Mouse (Mus musculus): ENCODE results near the gene Gtf2h1.
"Not testable (repeated sequence)": the region's sequence is repeated elsewhere in the genome, so short reads cannot be mapped to it uniquely, and the experiment has no call there.

The Gtf2h1 gene

DNA sequence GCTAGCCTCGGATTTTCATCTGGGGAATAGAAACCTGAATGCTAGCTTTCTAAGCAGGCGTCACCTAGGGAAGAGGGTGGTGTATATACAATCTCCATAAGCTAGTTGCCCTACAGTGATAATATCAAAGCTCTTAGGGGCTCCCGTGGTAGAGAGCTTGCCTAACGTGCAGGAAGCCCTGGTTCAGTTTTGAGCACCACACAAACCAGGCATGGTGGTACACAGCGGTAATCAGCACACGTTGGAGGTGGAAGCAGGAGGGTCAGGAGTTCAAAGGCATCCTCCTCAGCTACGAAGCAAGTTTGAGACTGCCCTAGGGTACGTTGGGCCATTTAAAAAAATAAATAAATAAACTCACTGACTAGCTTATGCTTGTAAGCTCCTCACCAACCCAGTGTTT is 35.8 kb downstream of the Gtf2h1 start:
- no peak for DNase-seq

DNA sequence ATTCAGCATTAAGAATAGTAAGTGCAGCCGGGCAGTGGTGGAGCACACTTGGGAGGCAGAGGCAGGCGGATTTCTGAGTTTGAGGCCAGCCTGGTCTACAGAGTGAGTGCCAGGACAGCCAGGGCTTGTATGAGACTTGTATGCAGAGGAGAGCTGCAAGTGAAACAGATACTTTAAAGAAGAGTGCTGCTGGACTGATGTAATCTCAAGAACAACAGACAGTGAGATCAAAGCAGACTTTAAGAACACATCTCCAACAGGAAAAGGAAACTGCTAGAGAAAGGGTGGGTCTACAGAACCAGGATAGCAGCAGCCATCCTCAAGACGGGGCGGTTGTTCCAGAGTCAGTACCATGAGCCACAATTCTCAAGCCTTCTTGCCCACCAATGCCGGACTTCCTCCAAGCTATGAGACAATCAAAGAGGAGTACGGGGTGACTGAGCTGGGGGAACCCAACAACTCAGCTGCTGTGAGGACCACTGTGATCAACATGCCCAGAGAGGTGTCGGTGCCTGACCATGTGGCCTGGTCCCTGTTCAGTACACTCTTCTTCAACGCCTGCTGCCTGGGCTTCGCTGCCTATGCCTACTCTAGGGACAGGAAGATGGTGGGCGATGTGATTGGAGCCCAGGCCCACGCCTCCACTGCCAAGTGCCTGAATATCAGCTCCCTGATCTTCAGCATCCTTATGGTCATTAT is 36.4 kb downstream of the Gtf2h1 start:
- DNase-seq: not testable (repeated sequence)

DNA sequence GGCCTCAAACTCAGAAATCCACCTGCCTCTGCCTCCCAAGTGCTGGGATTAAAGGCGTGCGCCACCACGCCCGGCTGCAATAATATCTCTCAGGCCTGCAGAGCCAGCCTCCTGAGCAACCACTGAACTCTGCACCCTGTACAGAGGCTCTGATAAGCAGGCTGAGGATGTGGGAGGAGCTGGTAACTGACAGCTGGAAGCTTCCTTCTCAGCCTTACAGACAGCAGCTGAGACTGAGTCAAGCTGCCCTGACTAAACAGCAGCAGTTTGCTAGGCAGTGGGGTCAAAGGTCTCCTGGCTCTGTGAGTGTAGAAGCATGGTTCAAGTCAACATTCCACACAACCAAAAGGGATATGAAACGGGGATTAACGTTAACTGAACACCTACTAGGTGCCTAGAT is 37.4 kb downstream of the Gtf2h1 start:
- DNase-seq: no peak

DNA sequence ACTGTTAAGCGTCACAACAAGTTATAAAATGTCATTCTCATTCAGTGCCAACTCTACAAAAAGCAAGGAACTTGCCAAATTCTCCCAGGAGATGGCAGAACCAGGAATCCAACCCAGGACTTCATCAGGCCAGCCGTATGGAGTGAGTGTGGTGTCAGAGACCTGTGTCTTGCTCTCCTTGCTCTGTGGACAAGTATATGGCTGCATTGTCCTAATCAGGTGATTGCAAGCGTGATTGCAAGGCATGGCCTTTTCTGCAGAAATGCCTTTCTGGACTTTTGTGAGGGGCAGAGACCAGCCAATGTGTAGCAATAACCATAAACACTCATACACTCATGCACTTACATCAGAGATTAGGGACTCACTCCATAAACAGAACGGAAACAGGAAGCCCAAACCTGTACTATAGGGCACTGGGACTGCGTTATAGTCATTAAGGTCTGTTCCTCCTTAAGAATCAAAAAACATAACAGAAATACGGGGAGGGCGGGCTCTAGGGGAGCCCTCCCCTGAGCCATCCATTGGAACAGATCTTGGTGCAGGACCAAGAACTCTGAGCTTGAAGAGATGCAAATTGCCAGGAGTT is 37.9 kb downstream of the Gtf2h1 start:
- DNase-seq: no peak

DNA sequence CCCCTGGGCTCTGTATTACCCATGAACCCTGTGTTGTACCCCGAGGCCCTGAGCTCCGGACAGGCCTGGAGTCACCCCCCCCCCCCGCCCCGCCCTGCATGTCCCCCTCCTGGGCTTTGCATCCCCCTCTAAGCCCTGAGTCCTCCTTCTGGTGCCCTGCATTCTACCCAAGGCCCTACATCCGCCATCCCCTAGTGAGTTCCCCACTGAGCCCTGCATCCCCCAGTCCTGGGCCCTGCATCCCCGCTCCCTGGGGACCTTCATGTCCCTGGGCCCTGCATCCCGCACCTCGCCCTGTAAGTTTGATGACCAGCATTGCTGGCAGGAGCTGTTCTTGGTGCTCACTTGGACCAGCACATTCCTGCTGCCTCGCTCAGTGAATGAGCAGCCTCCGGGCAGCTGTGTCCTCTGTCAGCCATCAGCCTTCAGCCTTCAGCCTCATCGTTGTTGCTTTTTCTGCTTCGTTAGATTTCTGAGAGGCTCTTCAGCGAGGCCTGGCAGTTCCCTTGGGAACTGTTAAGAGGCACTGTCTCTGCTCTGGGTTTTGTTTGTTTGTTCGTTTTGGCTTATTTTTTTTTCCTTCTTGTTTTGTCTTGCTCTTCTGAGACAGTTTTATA is 39.2 kb downstream of the Gtf2h1 start:
- DNase-seq: no peak

DNA sequence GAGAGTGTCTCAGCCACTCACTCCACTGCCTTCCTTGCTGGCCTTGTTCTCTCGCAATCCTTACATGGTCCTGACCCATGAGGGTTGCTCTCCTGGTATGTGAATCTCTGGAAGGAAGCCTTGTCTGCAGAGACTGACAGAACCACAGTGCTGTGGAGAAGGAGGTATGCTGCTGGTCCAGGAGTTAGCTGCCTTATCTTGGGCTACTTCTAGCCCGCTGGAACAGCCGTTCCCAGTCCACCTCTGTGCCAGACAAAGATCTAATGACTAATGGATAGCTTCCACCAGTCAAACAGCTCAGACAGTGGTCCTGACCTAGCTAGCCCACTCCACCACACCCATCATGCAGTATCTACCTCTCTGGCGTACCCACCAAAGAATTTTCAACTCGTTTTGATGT is 40.5 kb downstream of the Gtf2h1 start:
- DNase-seq: no peak

DNA sequence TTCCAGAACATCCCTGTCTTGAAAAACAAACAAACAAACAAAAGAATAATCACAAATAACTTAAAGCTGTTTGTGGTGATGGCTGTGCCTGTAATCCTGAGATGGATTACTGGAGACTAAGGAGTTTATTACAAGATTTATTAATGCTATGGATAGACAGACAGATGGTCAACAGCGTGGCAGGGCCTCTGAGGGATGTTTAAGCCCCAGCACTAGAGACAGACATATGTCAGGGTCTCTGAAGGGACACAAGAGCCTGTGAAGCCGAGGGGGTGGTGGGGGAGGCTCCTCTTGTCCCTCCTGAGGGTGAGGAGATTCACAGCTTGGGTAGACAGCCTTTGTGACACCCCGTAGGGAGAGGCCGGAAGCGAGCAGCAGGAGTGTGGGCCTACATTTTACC is 41.2 kb downstream of the Gtf2h1 start:
- no peak for DNase-seq

DNA sequence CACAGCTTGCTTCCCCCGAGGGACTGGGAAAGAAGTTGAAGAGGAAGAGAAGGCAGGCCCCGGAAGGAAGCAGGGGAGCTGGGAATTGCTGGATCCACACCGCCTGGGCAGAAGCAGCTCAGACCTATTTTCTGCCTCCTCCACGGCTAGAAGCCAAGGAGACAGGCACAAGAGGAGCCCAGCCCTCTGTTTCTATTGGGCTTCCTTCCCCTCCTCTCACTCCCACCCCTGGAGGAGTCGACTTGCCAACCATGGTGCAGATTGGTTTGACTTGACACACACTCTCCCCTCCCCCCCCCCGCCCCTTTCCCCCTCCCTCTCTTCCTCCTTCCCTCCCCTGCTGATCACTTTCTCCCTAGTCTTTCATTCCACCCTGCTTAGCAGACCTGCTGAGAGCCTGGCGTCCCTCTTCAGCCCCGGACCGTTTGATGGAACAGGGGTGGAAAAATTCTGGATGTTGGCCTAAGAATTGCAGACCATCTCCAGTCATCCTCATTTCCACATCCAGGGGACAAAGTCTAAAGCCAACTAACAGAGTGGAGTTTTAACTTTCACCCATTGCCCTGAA is 42.3 kb downstream of the Gtf2h1 start:
- peak; percentile 44 for DNase-seq

DNA sequence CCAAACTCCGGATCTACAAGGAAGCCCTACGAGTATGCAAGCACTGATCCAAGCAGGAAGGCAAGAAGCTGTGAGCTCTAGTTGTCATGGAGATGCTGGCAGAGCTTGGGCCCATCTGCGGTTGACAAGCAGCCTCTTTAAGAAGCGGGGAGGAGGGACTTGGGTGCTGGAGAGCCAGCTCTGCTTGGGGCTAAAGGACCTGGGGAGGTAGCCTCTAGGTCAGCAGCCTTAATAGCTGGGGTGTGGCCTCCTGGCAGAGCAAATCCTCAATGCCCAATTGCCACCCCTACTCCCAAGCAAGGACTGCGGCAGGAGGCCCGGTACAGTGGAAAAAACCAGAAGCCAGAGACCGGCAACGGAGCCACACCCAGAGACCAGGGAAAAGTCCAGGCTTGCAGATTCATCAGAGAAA is 43.0 kb downstream of the Gtf2h1 start:
- DNase-seq: peak; percentile 91

DNA sequence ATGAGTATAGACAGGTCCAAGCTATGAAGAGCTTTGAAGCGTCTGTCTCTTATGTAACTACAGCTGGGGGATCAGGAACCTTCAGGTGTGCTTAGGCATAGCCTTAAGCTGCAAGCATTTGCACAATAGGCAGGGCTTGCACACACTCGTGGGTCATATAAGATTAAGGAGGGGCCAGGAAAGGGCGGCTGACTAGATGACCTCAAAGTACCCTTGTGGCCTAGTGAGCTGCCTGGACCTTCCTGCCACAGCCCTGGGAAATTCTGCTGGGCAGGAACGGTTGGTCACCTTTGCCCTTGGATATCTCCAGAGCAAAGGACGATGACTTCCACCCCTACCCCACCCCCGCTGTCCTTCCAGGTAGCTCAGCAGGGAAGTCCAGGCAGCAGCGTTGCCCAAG is 43.5 kb downstream of the Gtf2h1 start:
- no peak for DNase-seq

DNA sequence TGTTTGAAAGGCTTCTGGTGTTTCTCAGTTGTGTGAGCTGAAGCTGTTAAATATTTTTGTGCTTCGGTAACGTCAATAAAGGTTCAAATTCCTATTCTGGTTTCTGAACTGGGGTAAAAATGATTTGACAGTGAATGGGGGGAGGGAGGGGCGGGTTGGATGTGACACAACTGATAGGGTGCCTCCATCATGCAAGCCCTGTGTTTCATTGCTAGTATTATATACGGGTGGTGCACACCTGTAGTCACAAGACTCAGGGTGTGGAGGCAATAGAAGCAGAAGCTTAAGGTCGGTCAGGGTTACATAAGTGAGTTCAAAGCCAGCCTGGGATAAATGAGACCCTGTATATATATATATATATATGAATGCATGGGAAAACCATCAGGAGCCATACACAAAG is 44.0 kb downstream of the Gtf2h1 start:
- DNase-seq: no peak

DNA sequence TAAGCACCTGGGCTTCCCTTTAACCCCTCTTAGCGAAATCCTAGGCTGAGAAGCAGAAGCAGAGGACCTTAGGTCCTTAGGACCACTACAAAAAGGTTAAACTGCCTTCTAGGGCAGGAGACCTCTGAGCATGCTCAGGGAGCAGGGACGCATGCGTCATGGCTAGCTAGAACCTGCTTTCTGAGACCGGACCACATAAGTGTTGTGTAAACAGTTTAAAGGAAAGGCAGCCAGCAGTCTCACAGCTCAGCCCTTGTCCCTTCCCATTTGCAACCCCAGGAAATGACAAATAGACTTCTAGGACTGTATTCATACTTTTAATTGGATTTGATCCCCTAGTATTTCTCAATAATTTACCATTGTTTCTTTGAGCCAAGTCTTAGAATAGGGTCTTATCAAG is 44.4 kb downstream of the Gtf2h1 start:
- no peak for DNase-seq

DNA sequence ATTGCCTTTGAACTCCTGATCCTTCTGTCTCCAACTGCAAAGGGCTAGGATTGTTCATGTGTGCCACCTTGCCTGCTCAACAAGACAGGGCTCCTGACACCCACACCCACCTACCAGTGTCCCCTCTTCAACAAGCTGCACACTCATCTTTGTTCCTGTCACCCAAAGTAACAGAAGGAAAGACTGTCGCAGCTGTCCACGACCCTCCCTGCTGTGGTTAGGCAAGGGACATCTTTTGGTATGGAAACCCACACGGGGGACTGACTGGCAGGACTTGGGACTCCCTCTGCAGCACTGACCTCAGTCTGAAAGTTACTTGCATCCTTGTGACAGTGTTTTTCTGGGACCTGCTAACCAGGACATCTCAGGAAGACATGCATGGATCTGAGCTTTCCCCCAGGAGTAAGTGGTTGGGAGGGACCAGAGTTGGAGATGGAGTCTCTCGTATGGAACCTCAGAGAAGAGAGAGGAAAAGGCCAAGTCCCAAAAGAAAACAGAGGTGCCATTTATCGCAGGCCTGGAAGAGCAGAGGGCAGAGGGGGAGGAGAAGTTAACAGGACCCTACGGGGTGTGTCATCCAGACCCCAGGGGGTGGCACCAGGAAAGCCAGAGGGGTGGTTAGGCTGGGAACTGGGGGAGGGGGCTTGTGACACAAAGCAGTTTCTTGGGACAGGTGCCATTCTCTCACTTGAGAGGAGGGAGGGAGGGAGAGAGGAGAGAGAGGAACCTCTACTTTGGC is 45.1 kb downstream of the Gtf2h1 start, which contains the start of gene Ldha:
Ldha (plus strand) TSS at position 689 of the 739 bp plus-strand sequence.
- no peak for DNase-seq

DNA sequence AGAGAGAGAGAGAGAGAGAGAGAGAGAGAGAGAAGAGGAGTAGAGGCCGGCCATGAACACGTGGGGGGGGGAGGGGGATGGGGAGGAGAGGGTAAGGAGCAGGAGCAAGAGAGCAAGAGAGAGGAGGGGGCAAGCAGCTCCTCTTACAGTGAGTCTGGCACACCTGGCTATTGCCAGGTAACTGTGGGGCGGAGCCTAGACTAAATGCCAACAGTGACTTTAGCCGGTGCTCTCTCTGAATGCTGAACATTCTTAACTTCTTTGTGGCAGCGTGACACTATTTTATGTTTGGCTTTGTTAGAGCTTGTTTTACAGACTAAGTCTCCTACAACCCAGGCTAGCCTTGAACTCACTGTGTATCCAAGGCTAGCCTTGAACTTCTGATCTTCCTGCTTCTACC is 46.4 kb downstream of the Gtf2h1 start:
- DNase-seq: no peak

DNA sequence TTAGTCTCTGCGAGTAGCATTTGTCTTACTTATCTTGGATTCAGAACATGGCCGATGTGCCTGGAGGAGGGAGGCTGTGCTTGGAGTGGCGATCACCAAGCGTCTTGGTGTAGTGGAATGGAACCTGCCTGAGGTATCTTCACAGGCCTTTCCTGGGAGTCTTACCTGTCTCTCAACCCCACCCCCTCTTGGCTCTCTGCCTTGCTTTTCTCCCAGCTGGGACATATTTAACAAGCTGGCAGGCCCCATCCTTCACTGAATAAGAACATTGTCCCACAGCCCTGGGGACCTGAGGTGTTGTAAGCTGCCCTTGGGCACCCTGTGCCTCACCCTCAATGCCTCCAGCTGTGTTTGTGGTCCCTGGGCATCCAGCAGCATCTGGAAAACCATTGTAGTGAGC is 47.7 kb downstream of the Gtf2h1 start:
- no peak for DNase-seq

DNA sequence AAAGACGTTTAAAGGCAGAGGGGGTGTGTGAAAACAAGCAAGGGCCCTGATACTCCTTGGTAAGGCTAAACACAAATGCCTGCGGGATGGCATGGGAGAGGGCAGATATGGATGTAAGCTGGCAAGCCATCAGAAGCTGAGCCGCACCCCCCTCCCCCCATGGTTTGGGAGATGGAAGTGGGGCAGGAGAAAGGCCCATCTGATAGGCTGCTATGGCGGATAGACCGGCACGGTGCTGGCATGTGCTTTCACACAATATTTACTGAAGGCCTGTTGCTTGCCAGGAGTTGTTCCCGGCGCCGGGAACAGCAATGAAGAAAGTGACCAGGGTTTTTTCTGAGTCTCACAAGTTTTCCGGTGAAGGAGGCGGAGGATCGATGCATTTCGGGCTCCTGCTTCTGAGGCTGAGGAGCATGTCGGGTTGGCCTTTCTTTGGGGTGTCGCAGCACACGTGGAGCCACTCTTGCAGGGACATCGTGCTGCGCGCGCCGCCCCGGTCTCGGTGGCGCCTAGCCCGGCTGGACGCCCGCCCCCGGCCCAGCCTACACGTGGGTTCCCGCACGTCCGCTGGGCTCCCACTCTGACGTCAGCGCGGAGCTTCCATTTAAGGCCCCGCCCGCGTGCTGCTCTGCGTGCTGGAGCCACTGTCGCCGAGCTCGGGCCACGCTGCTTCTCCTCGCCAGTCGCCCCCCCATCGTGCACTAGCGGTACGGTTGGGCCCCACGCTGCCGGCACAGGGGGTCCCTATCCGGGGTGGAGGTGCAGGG is 49.5 kb downstream of the Gtf2h1 start:
- peak; percentile 93 for DNase-seq

DNA sequence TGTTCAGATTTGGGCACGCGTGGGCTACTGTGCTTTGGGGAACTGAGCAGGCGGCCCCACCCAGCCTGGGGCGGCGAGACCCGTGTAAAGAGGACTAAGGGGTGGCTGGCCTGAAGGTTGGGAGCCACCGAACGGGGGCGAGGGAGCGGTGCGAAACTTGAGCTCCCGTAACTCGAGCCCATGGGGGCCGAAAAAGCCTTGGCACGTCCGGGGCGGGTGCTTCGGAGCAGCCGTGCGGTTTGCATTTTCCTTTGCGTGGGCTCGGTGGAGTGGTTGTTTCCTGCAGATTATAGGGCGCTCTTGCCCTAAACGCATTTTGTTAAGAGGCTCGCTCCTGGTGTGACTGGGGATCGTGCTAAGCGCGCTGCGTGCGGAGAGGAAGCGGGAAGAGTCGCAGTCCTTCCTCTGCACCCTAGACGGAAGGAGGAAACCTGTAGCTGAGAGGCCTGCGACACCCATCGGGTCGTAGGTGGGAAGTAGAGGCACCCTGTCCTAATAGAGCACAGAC is 50.1 kb downstream of the Gtf2h1 start:
- DNase-seq: no peak

DNA sequence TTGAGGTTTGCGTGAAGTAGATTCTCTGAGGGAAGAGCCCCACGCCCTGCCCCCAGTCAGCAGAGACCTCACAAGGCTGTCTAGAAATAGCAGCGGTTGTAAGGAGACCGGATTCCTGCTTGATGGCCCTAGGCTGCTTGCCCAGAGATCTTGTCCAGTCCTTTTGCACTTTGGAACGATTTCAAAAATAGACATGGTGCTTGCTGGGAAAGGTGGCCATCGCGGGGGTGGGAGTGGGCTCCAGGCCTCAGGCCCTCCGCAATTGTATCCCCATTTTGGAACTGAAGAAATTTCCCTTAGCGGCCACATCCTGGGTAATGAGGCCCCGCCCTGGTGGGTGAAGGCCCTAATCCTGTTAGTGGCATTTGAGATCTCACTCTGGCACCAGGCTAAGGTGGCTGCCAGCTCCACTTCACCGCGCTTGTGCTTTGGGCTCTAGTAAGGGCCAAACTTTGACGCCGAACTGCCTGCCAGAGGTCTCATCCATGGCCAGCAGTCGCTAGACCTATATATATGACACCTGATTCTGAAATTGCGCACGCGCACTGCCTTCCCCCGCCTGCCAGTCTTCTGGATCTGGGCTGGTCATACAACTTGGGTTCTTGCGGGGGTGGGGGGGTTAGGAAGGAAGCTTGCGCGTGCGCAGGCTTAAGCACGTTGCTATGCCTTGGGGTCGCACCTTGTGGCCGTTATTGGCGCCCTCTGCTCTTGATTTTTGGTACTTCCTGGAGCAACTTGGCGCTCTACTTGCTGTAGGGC is 50.8 kb downstream of the Gtf2h1 start:
- peak; percentile 48 for DNase-seq

DNA sequence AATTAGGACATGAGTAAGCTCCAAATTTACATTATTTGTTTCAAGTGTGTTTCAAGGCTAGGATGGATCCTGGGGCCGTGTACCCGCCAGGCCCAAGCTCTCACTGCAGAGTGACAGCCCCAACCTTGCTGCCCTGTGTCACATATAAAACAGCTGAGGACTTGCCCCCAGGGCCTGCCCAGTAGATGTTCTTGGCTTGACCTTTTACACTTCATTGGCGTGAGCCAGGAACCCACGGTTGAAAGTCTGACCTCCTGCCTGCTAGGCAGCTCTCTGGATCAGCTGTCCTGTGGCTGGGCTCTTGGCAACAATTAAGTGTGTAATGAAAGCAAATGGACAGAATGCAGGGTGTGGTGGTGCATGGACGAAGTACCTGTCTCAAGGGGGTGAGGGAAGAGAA is 53.4 kb downstream of the Gtf2h1 start:
- no peak for DNase-seq

DNA sequence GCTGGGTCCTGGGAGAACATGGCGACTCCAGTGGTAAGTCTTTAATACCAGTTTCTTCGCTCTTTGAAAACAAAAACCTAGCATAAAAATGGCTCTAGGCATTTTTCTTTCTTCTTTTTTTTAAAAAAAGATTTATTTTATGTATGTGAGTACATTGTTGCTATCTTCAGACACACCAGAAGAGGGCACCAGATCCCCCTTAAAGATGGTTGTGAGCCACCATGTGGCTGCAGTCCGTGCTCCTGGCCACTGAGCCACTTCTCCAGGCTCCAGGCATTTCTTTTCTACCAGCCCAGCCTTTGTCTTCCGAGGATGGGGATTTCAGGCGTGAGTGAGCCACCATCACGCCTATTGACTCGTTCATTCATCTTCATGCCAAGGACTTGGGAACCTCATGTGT is 55.1 kb downstream of the Gtf2h1 start:
- no peak for DNase-seq

DNA sequence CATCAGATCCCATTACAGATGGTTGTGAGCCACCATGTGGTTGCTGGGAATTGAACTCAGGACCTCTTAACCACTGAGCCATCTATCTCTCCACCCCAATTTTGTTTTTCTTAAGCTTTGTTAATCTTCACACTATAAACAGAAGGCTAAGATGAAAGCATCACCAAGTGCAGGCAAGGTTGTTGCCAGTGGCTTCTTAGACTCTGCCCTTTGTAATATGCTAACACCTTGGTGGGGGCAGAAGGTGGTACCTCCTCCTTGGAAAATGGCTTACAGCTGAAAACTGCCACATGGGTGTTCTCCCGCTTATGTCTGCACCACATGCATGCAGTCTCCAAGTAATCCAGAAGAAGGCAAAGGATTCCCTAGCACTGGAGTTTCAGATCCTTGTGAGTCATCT is 56.8 kb downstream of the Gtf2h1 start:
- no peak for DNase-seq

DNA sequence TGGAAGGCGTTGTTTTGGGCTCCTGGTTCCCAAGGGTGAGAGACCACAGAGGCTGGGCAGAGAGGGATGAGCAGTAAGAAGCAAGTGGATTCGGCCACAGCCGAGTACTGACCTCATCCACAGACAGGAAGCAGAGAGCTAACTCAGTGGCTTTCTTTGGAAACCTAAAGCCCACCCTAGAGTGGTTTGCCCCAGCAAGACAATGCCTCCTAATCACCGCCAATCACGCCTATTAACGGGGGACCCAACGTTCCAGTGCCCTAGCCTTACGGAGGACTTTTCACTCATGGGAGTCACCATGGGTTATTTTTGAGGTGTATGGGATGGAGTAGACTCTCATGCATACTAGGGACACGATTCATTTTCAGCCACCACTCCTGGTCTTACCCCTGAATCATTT is 57.5 kb downstream of the Gtf2h1 start:
- no peak for DNase-seq

All from layer of hippocampus, adult 9-11 months (tissue).